Mouse (Mus musculus) neural tube, embryonic 14.5 days (tissue): ENCODE data around the gene Pde10a. TPM values are rescaled to one million over a fixed set of nuclear protein-coding genes. Genes with fewer than 3 reads are reported as not detected.

Experiments used
- ATAC-seq: fragments of 200-750 bp; cut with Nextera tagmentation; 2 replicates; pipeline ENCODE4 v1.8.0; 2017; ENCODE audit warnings: low read depth, mild to moderate bottlenecking, moderate TSS enrichment, moderate library complexity
- H3K27ac ChIP-seq: fragments of 300-500 bp; sonication (generic); 2 replicates; pipeline ENCODE4 v1.5.1; 2014; ENCODE audit warnings: low read depth, mild to moderate bottlenecking, control low read depth, low read length, moderate library complexity, mixed read lengths
- H3K27me3 ChIP-seq: fragments of 300-500 bp; sonication (generic); 2 replicates; pipeline ENCODE4 v1.6.1; 2014; ENCODE audit warnings: low read length; ENCODE audit not compliant: control insufficient read depth, insufficient read depth
- H3K36me3 ChIP-seq: fragments of 300-500 bp; sonication (generic); 2 replicates; pipeline ENCODE4 v1.6.1; 2014; ENCODE audit warnings: low read length, mixed read lengths; ENCODE audit not compliant: control insufficient read depth, insufficient read depth
- H3K4me1 ChIP-seq: fragments of 300-500 bp; sonication (generic); 2 replicates; pipeline ENCODE4 v1.6.1; 2014; ENCODE audit warnings: low read length; ENCODE audit not compliant: control insufficient read depth, insufficient read depth
- H3K4me2 ChIP-seq: fragments of 300-500 bp; sonication (generic); 2 replicates; pipeline ENCODE4 v1.6.1; 2014; ENCODE audit warnings: mild to moderate bottlenecking, low read depth, low read length, control low read depth
- H3K4me3 ChIP-seq: fragments of 300-500 bp; sonication (generic); 2 replicates; pipeline ENCODE4 v1.5.1; 2014; ENCODE audit warnings: low read depth, low read length, control low read depth, mixed read lengths
- H3K9ac ChIP-seq: fragments of 300-500 bp; sonication (generic); replicated peaks from 2 replicates; pipeline ENCODE4 v1.6.1; 2014; ENCODE audit warnings: low read depth, mild to moderate bottlenecking, control low read depth, low read length, mixed read lengths
- H3K9me3 ChIP-seq: fragments of 300-500 bp; sonication (generic); 2 replicates; pipeline ENCODE4 v1.6.1; 2016; ENCODE audit warnings: low read length; ENCODE audit not compliant: control insufficient read depth
- WGBS: fragments of 180-500 bp; shearing (Covaris S2); extraction: QIAGEN DNeasy Blood & Tissue Kit; methylation state at CpG from one replicate; pipeline ENCODE4 v1.1.7; 2014; 5-methylcytosine and 5-hydroxymethylcytosine counted together
- polyA plus RNA-seq: library from polyadenylated mRNA; unstranded; fragments of >200 nt; fragmentation: Nextera tagmentation; extraction: Ambion mirVana; gene quantifications from 2 replicates; pipeline ENCODE4 v1.2.1, GENCODE M21; 2014

Pde10a gene
- polyA plus RNA-seq, 1 experiment from 2014 or later = 16.2 TPM

DNA sequence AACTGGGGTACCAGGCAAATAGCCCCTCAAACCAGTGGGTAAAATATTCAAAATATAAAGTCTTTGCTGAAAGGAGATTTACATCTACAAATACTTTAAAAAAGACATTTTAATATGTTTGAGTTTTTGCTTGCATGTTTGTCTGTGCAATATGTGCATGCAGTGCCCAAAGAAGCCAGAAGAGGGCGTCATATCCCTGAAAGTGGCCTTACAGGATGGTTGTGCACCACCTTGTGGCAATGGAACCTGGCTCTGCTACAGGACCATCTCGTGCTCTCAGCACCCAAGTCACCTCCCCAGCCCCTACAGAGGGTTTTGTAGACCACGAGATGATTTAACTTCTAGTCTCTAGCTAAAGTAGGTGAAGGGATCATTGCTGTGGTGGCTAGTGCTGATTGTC, 8.7 kb downstream of the Pde10a start:
- Histone ChIP-seq H3K27ac (no peak overlapping the region), H3K4me1 (no peaks in the 10 kb centered on the region), H3K4me2 (no peak overlapping the region), H3K36me3 (no peaks in the 10 kb centered on the region), H3K27me3 (no peaks in the 10 kb centered on the region), H3K9me3 (no peaks in the 10 kb centered on the region), H3K4me3 (no peak overlapping the region), H3K9ac (no peak overlapping the region)
- no peak for ATAC-seq
- WGBS = 50% methylated on average over 3 of the region's 3 CpGs

DNA sequence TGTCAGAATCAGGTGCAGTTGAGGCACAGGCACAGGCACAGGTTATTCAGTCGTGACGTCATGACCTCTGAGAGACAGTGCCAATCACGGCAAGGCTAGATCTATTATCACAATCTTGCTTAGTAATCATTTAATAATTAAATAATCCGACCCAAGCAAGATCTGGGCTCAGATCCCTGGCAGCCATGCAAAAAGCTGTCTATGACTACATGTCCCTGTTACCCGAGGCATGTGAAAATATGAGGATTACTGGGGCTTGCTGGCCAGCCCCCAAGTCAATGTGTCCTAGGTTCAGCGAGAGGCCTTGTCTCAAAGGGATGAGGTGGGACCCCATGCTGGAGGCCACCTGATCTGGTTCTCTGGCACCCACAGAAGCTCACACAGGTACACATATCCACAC, 11.3 kb downstream of the Pde10a start:
- Histone ChIP-seq H3K9ac (no peak overlapping the region), H3K4me1 (no peaks in the 10 kb centered on the region), H3K9me3 (no peaks in the 10 kb centered on the region), H3K4me2 (no peak overlapping the region), H3K27me3 (no peaks in the 10 kb centered on the region), H3K27ac (no peak overlapping the region), H3K4me3 (no peak overlapping the region), H3K36me3 (no peaks in the 10 kb centered on the region)
- 77% methylated on average over 6 of the region's 6 CpGs for WGBS
- no peak for ATAC-seq

DNA sequence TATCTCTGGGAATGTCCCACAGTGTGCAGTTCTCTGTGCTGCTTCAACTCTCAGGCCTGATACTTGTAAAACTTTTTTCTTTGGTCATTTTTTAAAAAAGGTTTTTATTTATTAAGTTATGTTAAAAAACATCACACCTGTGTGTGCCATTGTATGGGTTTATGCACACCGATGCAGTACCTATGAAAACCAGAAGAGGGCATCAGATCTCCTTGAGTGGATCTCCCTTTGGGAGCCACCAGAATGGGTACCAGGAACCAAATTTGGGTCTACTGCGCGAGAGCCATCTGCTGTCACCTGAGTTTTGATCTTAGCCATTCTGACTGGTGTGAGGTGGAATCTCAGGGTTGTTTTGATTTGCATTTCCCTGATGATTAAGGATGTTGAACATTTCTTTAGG, 12.9 kb downstream of the Pde10a start:
- 69% methylated on average over 3 of the region's 3 CpGs for WGBS
- Histone ChIP-seq H3K9me3 (no peaks in the 10 kb centered on the region), H3K36me3 (no peaks in the 10 kb centered on the region), H3K4me1 (no peaks in the 10 kb centered on the region), H3K4me3 (no peak overlapping the region), H3K9ac (no peak overlapping the region), H3K27ac (no peak overlapping the region), H3K4me2 (no peak overlapping the region), H3K27me3 (no peaks in the 10 kb centered on the region)
- no peak for ATAC-seq

DNA sequence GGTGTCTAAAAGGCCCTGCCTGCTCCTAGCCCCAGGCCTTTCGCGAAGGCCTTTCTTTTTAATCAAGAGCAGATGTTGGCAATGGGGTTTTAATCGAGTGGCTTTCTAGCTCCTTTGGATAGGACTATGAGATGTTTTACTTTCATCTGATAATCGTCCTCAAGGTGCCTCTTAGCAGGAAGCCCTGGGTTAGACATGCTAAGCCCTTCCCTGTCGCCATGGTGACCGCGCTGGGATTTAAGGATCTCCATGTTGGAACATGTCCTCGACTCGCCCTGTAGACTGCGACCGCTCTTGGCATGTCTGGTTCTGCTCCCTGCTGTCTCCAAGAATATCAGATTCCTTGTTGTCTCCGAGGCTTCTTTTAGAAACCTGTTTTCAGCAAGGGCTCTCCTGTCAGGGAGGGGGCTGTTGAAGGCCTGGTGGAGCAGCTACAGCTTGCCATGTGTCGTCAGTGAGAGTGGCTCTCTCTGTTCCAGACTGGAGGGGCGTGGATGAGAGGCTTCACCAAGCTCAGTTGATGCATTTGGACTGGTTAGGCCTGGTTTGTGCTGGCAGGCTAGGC, 16.9 kb downstream of the Pde10a start:
- no peak overlapping the region for H3K27ac ChIP-seq
- H3K4me2 ChIP-seq = no peak overlapping the region
- H3K36me3 ChIP-seq = no peaks in the 10 kb centered on the region
- no peaks in the 10 kb centered on the region for H3K27me3 ChIP-seq
- WGBS = 77% methylated on average over 14 of the region's 14 CpGs
- no peak for ATAC-seq
- H3K9me3 ChIP-seq = no peaks in the 10 kb centered on the region
- H3K4me3 ChIP-seq = no peak overlapping the region
- no peaks in the 10 kb centered on the region for H3K4me1 ChIP-seq
- no peak overlapping the region for H3K9ac ChIP-seq

DNA sequence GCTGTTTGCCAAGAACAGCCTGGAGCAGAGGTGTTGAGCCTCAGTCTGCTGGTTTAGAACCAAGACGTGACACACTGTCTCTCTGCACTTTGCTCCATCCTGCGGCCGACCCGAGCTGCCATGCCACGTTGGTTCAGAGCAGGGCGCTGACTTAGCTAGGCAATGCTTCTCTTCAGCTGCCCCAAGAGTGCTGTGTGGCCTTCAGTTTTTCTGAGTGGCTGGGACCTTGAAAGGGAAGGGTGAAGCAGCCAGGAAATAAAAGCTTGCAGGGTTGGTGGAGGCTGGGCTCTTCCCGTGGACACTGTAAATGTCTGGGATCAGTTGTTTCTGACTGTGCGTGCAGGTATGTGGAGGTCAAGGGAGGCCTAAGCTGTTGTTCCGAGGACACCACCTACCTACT, 21.2 kb downstream of the Pde10a start:
- no peaks in the 10 kb centered on the region for H3K36me3 ChIP-seq
- H3K4me1 ChIP-seq = no peaks in the 10 kb centered on the region
- H3K27me3 ChIP-seq = no peaks in the 10 kb centered on the region
- no peak for ATAC-seq
- H3K4me2 ChIP-seq = no peak overlapping the region
- H3K27ac ChIP-seq = no peak overlapping the region
- H3K4me3 ChIP-seq = no peak overlapping the region
- H3K9me3 ChIP-seq = no peaks in the 10 kb centered on the region
- no peak overlapping the region for H3K9ac ChIP-seq
- 87% methylated on average over 9 of the region's 9 CpGs for WGBS

DNA sequence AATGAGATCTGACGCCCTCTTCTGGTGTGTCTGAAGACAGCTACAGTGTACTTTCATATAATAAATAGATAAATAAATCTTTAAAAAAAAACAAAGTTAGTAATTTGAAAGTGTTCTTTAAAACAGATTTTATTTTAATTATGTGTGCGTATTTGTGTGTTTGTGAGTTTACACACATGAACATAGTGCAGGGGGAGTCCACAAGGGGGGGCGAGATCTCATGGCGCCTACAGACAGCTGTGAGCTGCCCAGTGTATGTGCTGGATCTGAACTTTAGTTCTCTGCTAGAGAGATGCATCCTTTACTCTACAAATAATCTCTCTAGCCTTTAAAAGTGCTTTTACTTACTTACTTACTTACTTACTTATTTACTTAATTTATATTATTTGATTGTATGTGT, 23.6 kb downstream of the Pde10a start:
- no peak for ATAC-seq
- Histone ChIP-seq H3K4me3 (no peak overlapping the region), H3K4me2 (no peak overlapping the region), H3K4me1 (no peaks in the 10 kb centered on the region), H3K9ac (no peak overlapping the region), H3K36me3 (no peaks in the 10 kb centered on the region), H3K27ac (no peak overlapping the region), H3K27me3 (no peaks in the 10 kb centered on the region), H3K9me3 (no peaks in the 10 kb centered on the region)
- 86% methylated on average over 4 of the region's 4 CpGs for WGBS

DNA sequence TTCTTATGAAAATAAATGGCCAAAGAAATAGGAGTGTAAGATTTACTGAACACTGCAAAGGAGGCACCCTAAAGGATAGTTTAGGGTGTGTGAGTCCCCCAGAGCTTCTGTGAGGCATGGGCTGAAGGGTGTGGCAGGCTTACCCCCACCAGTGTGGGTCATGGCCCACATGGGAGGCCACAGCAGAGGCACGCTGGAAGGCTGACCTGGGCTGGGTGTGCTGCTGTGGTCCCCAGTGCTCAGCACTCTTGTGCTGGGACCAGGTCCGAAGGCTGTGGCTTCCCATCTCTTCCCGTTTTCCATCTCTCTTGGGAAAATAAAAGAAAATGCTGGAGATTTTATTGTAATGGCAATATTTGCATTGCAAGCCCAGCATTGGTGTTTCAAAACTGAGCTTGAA, 26.5 kb downstream of the Pde10a start:
- H3K4me1 ChIP-seq = no peaks in the 10 kb centered on the region
- ATAC-seq = no peak
- H3K36me3 ChIP-seq = no peaks in the 10 kb centered on the region
- H3K9ac ChIP-seq = no peak overlapping the region
- 78% methylated on average over 3 of the region's 3 CpGs for WGBS
- H3K27ac ChIP-seq = no peak overlapping the region
- H3K9me3 ChIP-seq = no peaks in the 10 kb centered on the region
- H3K27me3 ChIP-seq = no peaks in the 10 kb centered on the region
- H3K4me2 ChIP-seq = no peak overlapping the region
- no peak overlapping the region for H3K4me3 ChIP-seq

DNA sequence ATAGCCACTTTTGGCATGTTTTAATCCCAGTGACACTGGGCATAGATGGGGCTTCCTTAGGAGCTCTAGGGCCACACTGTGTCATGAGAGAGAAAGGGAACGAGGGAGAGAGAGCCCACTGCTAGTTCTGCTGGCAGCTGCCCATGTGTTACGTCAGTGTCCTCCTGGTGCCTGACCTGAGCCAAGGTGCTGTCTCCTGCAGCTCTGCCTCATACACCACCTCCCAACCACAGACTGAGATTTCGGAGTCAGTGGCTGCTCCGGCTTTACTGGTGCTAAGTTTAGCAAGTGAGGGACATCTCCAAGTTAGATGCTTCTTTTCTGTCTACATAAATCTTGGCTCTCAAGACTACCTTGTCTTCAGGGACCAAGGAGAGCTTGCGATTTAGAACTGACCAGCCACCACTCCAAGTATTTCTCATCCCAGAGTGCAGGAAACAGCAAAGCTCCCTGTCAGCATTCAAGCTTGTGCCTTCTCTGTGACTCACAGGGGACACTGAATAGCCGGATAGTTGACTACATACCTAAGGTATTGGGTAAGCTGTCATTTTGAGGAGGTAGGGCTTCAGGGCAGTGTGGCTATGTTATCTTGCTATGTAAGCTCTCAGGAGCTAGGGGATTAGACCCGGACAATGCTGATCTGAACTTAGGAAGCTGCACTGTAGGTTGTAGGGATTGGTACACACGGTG, 27.3 kb downstream of the Pde10a start:
- Histone ChIP-seq H3K27me3 (no peaks in the 10 kb centered on the region), H3K36me3 (no peaks in the 10 kb centered on the region), H3K4me2 (no peak overlapping the region), H3K4me1 (no peaks in the 10 kb centered on the region), H3K4me3 (no peak overlapping the region), H3K27ac (no peak overlapping the region), H3K9me3 (no peaks in the 10 kb centered on the region), H3K9ac (no peak overlapping the region)
- 84% methylated on average over 8 of the region's 8 CpGs for WGBS
- no peak for ATAC-seq

DNA sequence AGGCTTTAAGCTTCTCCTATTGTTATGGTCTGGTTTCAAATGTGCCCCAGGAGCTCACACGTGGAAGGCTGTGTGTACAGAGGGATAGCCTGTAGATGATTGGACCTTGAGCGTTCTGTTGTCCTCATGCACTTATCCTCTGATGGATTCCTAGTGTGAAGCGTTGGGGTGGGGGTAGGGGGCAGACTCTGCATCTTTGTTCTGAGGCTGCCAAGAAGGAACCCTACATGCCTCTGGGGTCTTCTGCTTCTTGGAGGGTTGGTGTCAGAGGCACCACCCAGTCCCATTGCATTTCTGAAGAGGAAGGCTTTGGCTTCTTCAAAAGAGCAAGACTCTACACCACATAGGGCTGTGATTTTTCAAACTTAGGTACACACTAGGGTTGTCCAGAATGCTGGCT, 28.4 kb downstream of the Pde10a start:
- WGBS = 80% methylated on average over 3 of the region's 3 CpGs

More for the DNA sequence above, 28.4 kb downstream of the Pde10a start:
- no peak overlapping the region for H3K9ac ChIP-seq
- H3K36me3 ChIP-seq = no peaks in the 10 kb centered on the region
- no peak for ATAC-seq
- H3K27ac ChIP-seq = no peak overlapping the region
- no peaks in the 10 kb centered on the region for H3K27me3 ChIP-seq
- no peaks in the 10 kb centered on the region for H3K4me1 ChIP-seq
- no peak overlapping the region for H3K4me2 ChIP-seq
- no peaks in the 10 kb centered on the region for H3K9me3 ChIP-seq
- no peak overlapping the region for H3K4me3 ChIP-seq
